Mouse (Mus musculus) erythroblast, embryonic 14.5 days (primary cell): Measurements from ENCODE around the gene Fgfr2.

Experiments used
- GATA1 ChIP-seq: IDR thresholded peaks from 2 replicates; pipeline ENCODE4 v1.6.1; 2012; ENCODE audit warnings: low read length, inconsistent platforms, mixed read lengths
- TAL1 ChIP-seq: IDR thresholded peaks from 3 replicates; pipeline ENCODE4 v1.6.1; 2012; ENCODE audit warnings: low read length, inconsistent platforms, mixed read lengths

- TF ChIP-seq GATA1 (no peak), TAL1 (no peak)
These were observed 685.1 kb downstream of the Fgfr2 start for GRCm38 (mm10) chr7:132438060-132438459.
